Mouse (Mus musculus): ENCODE results near the gene Tmem17. TPM values are rescaled to one million over a fixed set of nuclear protein-coding genes. Genes with fewer than 3 reads are reported as not detected.

Gene Tmem17
- 3.8 and 4.2 TPM in 2 replicates for total RNA-seq (2012; rRNA removed)
- 15.6 and 17.2 TPM in 2 replicates for total RNA-seq (2014; rRNA removed)
- 7.4 TPM in 2 replicates for polyA plus RNA-seq (2012; ENCODE audit: insufficient read length, low read depth)

DNA sequence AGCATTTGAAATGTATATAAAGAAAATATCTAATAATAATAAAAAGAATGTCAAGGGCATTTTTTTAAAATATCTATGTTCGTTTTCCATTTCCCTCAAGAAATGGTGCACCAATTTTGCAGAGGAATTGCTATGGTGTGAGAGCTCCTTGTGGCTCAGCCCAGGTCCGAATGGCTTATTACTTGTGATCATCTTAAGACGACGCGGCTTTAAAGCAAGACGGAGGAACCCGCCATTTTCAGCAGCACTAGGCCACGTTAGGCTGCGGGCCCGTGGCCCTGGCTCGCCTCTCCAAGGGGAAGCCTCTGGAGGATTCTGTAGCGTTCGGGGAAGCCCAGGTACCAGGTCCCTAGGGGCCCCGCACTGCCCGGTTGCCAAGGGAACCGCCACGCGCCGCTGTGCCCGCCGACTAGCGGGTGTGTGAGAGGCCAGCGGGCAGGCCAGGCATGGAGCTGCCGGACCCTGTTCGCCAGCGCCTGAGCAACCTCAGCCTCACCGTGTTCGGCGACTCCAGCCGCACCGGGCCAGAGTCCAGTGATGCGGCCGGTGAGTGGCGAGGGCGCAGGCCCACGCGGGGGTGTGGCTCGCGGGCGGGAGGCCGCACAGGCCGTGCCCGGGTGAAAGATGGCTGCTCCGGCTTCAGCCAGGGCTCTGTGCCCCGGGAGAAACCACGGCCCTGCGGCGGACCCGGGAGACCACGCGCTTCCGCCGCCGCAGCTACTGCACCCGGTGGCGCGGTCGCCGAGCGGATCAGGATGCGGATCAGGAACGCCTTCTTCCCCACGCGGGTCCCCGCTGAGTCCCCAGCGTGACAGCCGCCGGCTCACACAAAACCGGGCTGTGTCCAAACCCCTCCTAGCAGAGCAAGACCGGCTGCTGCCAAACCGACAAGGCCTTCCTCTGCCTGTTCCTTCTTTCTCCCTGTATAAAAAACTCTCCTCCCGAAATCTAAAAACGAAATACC, at the start of gene Tmem17:
Gene Tmem17, plus strand, starts transcription at position 51 of the 964 bp plus-strand sequence.
- Histone ChIP-seq H3K4me3 (replicated peaks in 1 of 3; ENCODE audit: low read depth in 2 of 3, low read length in 2 of 3, poor library complexity in 1 of 3) (peak within 1 kb of the TSS; percentile 53 to 77 (median 71)), H3K9me3 (replicated peaks; ENCODE audit: low read length) (peaks cover 4% of the 10 kb centered on the region), H3K27me3 (replicated peaks) (no peaks in the 10 kb centered on the region), H3K9ac (ENCODE audit: insufficient read depth, low read depth) (peak within 1 kb of the TSS; percentile 56), H3K4me2 (ENCODE audit: insufficient read depth, low read depth, poor library complexity, severe bottlenecking) (peak within 1 kb of the TSS; percentile 4; the same call in 1 of the 2 replicates), H3K27ac (ENCODE audit: insufficient read depth, low read depth) (peak within 1 kb of the TSS; percentile 17; the same call in 1 of the 2 replicates), H3K36me3 (replicated peaks in 1 of 2; ENCODE audit: control insufficient read depth in 1 of 2, insufficient read depth in 1 of 2, low read length in 1 of 2) (no peaks in the 10 kb centered on the region), H3K79me2 (replicated peaks; ENCODE audit: control insufficient read depth, extremely low read depth, insufficient read depth, poor library complexity, severe bottlenecking) (no peaks in the 10 kb centered on the region), H3K4me1 (ENCODE audit: control insufficient read depth in 1 of 2, insufficient read depth in 2 of 2) (peaks cover 0 to 5% of the 10 kb centered on the region in 2 experiments; a peak in 2 of 4 replicates)
- dilution Hi-C loops (cut with MboI; ENCODE audit: extremely low pct_ligation_motif_present, extremely low pct_unique_long_range_greater_than_20kb, low sequenced_read_pairs) = no loop called here
- in situ Hi-C loops (cut with MboI; ENCODE audit: low pct_ligation_motif_present, low pct_unique_long_range_greater_than_20kb, low sequenced_read_pairs) = no loop called here
- peak; percentile 85 for DNase-seq (ENCODE audit: extremely low read depth)
- TF ChIP-seq MAZ (IDR thresholded peaks at IDR 0.05; ENCODE audit: low read depth, low read length) (no peak), NRF1 (IDR thresholded peaks at IDR 0.05; ENCODE audit: low read depth, low read length) (peak; percentile 75), IRF4 (IDR thresholded peaks at IDR 0.05; ENCODE audit: low read depth, low read length) (peak; percentile 44), MYC (IDR thresholded peaks at IDR 0.05; ENCODE audit: low read depth, low read length) (peak; percentile 43; the same call in 1 of the 2 replicates), MAFK (IDR thresholded peaks at IDR 0.05; ENCODE audit: insufficient replicate concordance, low read length) (0 out of 2 replicates have a peak, but pooled peaks have one; percentile 17), ZMIZ1 (IDR thresholded peaks at IDR 0.05; ENCODE audit: low read depth, low read length) (0 out of 2 replicates have a peak, but pooled peaks have one; percentile 56), JUND (conservative IDR thresholded peaks at IDR 0.05; ENCODE audit: low read depth, low read length) (no peak), CHD1 (IDR thresholded peaks at IDR 0.05; ENCODE audit: low read depth, low read length) (no peak), KAT2A (IDR thresholded peaks at IDR 0.05; ENCODE audit: insufficient replicate concordance, low read length) (peak; percentile 78; the same call in 1 of the 2 replicates), ELF1 (IDR thresholded peaks at IDR 0.05; ENCODE audit: low read depth, low read length) (peak; percentile 15; the same call in 1 of the 2 replicates), MAX (IDR thresholded peaks at IDR 0.05; ENCODE audit: low read length) (peak; percentile 78), RCOR1 (conservative IDR thresholded peaks at IDR 0.05; ENCODE audit: low read depth, low read length) (peak; percentile 66), ZC3H11A (IDR thresholded peaks at IDR 0.05; ENCODE audit: low read depth, low read length) (no peak), EP300 (IDR thresholded peaks at IDR 0.05; ENCODE audit: low read length) (0 out of 2 replicates have a peak, but pooled peaks have one; percentile 43), ETS1 (conservative IDR thresholded peaks at IDR 0.05; ENCODE audit: low read depth, low read length) (peak; percentile 53), POLR2A (IDR thresholded peaks at IDR 0.05; ENCODE audit: low read depth, low read length) (peak; percentile 72), CTCF (conservative IDR thresholded peaks at IDR 0.05 in 1 of 2, IDR thresholded peaks at IDR 0.05 in 1 of 2; ENCODE audit: low read depth in 2 of 2, low read length in 2 of 2) (no peak), RAD21 (IDR thresholded peaks at IDR 0.05; ENCODE audit: low read depth, low read length) (no peak), UBTF (IDR thresholded peaks at IDR 0.05; ENCODE audit: low read depth, low read length) (peak; percentile 80), HCFC1 (IDR thresholded peaks at IDR 0.05; ENCODE audit: low read depth, low read length) (peak; percentile 88), MEF2A (IDR thresholded peaks at IDR 0.05; ENCODE audit: borderline replicate concordance, low read depth, low read length) (0 out of 2 replicates have a peak, but pooled peaks have one; percentile 36), NELFE (IDR thresholded peaks at IDR 0.05; ENCODE audit: low read depth, low read length) (0 out of 2 replicates have a peak, but pooled peaks have one; percentile 72), MXI1 (IDR thresholded peaks at IDR 0.05; ENCODE audit: low read depth, low read length) (peak; percentile 92), SIN3A (IDR thresholded peaks at IDR 0.05; ENCODE audit: low read length) (peak; percentile 83), POLR2AphosphoS2 (IDR thresholded peaks at IDR 0.05; ENCODE audit: low read depth, low read length) (no peak), CHD2 (IDR thresholded peaks at IDR 0.05; ENCODE audit: low read length) (peak; percentile 51; the same call in 1 of the 2 replicates)
